Mouse (Mus musculus): ENCODE results near the gene Alpl. TPM values are rescaled to one million over a fixed set of nuclear protein-coding genes. Genes with fewer than 3 reads are reported as not detected.

The Alpl gene
- total RNA-seq, 2 experiments from 2014 or later, result 5.1 to 8.5 TPM

DNA sequence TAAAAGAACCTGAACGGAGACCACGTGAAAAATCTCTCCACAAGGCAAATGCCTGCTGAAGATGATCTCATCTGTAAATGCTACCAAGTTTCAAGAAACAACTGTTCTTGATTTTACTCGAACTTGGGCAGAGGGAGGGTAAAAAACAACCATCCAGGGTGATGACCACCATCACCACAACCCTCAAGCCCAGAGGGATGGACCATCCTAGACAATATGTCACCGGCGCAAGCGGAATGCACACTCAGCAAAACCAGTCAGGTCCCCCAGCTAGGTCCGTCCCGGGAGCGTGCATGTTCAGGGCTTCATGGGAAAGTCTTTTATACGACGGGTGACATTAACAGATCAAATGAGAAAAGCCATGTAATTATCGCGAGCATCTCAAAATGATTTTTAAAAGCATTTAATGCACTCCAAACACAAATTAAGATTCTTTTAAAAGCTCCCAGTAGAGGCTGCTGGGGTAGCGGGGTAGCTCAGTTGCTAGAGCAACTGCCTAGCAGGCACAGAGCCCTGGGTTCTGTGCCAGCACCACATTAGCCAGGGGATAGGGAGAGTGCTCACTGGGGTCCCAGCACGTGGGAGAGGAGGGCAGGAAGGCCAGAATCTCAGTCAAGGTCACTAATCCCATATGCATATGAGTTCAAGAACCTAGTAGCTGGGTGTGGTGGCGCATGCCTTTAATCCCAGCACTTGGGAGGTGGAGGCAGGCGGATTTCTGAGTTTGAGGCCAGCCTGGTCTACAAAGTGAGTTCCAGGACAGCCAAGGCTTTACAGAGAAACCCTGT is 17.6 kb downstream of the Alpl start:
- no peak for DNase-seq (ENCODE audit: extremely low spot score in 1 of 2, low spot score in 2 of 2)
- TF ChIP-seq CTCF (IDR thresholded peaks at IDR 0.05), result no peak
- Histone ChIP-seq H3K4me3 (no peak overlapping the region), H3K27ac (no peak overlapping the region)
- intact Hi-C loops (cut with DNase I), result no loop called here

DNA sequence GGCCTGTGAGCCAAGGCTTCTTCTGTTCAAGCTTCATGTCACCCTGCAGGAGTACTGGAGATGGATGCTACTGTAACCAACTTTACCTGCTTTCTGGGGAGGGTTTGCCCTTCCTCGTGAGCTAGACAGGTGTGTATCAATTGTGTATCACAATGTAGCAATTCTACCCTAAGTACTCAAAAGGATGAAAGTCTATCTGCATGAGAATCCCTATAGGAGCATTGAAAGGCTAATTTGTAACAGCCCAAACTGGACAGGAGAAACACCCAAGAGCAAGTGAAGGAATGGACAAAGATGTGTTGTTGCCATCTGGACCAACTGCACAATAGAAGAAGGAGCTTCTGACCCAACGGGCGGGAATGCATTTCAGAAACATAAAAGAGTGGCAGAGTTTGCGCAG is 18.3 kb downstream of the Alpl start:
- no peak for DNase-seq (ENCODE audit: extremely low spot score in 1 of 2, low spot score in 2 of 2)
- H3K4me3 ChIP-seq, result no peak overlapping the region
- intact Hi-C loops (cut with DNase I), result no loop called here
- no peak for TF ChIP-seq CTCF (IDR thresholded peaks at IDR 0.05)
- H3K27ac ChIP-seq, result no peak overlapping the region

DNA sequence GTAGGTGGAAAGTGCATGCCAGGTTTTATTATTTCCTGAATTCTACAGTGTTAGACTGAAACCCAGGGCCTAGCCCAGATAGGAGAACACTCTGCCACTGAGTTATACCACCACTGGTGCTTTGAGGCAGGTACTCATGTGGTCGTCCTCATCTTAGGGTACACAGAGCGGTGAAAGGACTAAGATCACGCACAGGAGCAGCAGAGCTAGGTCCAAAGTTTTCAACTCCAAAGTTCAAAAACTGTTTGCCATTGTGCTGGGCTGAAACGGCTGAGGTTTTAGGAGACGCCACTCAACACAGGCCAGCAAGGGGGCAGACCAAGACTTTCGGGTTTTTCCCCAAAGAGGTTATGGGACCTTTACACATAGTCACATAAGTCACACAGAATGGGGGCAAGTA is 21.7 kb downstream of the Alpl start:
- no peak for DNase-seq (ENCODE audit: extremely low spot score in 1 of 2, low spot score in 2 of 2)
- Histone ChIP-seq H3K4me3 (no peak overlapping the region), H3K27ac (no peak overlapping the region)
- intact Hi-C loops (cut with DNase I), result no loop called here
- no peak for TF ChIP-seq CTCF (IDR thresholded peaks at IDR 0.05)

DNA sequence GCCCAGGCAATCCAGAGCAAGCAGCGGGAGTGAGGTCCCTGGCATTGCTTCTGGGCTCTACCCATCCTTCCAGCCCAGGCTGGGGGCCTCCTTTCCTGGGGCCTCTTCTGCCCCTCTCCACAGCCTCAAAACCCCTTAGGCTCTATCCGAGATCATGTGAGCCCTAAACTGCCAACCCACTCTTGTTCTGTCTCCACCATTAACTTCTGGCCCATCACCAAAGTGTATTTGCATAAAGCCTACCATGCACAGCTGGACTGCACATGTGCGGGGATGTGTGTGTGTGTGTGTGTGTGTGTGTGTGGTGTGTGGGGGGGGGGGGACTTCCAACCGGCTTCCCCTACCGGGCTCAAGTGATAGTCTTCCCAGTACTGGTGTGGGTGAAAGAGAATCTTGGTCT is 22.2 kb downstream of the Alpl start:
- Histone ChIP-seq H3K27ac (no peak overlapping the region), H3K4me3 (no peak overlapping the region)
- no peak for DNase-seq (ENCODE audit: extremely low spot score in 1 of 2, low spot score in 2 of 2)
- intact Hi-C loops (cut with DNase I), result no loop called here
- no peak for TF ChIP-seq CTCF (IDR thresholded peaks at IDR 0.05)

DNA sequence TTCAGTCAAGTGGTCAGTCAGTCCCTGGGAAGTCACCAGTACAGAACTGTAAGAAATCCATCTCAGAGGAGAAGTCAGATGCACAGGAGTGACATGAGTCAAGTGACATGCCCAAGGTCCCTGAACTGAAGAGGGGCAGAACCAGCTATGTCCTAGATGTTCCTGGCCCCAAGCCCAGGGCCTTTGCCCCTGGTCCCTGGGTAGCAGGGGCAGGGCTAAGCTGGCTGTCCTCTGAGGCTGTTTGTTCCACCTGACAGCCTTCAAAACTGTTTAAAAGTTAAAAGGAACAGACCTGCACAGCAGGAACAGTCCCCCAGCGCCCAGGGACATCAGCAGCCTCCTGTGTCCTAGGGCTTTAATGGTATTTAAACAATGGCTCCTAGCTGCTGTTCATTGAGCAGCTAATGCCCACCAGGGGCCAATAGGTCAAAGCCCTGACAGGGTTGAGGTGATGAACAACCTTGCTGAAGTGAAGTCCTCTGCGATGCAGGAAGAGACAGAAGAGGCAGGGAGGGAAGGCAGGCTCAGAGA is 22.8 kb downstream of the Alpl start:
- intact Hi-C loops (cut with DNase I), result no loop called here
- TF ChIP-seq CTCF (IDR thresholded peaks at IDR 0.05), result no peak
- Histone ChIP-seq H3K27ac (no peak overlapping the region), H3K4me3 (no peak overlapping the region)
- DNase-seq (ENCODE audit: extremely low spot score in 1 of 2, low spot score in 2 of 2), result no peak

DNA sequence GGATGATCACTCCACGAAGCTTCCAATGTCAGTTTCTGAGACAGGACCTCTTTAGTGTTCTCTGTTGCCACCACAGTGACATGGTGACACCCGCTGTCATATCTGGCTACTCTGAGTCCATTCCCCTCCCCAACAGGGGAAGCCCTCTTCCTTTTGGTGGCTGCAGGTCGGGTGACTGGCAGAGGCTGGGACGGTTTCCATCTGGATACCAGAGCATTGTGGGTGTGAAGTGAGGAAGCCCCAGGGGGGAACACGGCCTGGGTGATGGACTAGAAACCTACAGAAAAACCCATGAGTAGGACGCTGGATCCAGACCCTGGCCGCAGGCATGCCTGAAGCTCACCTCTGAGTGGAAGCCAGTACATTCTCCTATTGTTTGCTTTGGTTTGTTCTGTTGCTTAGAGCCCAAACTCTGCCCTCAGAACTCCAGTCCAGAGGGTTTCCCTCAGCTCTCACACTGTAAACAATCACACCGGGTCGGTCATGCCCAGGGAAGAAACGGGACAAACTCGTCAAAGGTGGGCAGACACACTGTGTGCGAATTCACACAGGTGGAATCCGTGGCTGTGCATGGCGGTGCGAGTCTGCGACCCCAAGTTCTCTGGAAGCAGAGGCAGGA is 23.6 kb downstream of the Alpl start:
- no peak for DNase-seq (ENCODE audit: extremely low spot score in 1 of 2, low spot score in 2 of 2)
- no peak overlapping the region for H3K27ac ChIP-seq
- intact Hi-C loops (cut with DNase I), result no loop called here
- no peak overlapping the region for H3K4me3 ChIP-seq
- TF ChIP-seq CTCF (IDR thresholded peaks at IDR 0.05), result no peak

DNA sequence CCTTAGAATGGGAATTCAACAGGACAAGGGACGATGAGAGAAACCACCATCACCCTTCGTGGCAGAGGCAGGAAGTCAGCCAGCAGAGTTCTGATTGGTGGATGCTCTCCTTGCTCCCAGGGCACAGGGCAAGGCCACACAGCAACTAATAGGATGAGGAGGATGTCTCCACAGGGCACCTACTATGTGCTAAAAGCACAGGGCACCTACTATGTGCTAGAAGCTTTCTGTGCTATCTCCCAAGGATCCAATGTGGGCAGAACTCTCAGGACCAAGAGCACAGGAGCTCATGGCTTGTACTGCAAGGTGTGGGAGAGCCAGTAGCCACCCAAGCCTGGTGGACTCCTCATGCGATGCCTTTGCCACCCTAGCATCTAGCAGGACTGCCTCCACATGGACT is 24.4 kb downstream of the Alpl start:
- intact Hi-C loops (cut with DNase I), result no loop called here
- no peak overlapping the region for H3K4me3 ChIP-seq
- no peak overlapping the region for H3K27ac ChIP-seq
- no peak for DNase-seq (ENCODE audit: extremely low spot score in 1 of 2, low spot score in 2 of 2)
- no peak for TF ChIP-seq CTCF (IDR thresholded peaks at IDR 0.05)

DNA sequence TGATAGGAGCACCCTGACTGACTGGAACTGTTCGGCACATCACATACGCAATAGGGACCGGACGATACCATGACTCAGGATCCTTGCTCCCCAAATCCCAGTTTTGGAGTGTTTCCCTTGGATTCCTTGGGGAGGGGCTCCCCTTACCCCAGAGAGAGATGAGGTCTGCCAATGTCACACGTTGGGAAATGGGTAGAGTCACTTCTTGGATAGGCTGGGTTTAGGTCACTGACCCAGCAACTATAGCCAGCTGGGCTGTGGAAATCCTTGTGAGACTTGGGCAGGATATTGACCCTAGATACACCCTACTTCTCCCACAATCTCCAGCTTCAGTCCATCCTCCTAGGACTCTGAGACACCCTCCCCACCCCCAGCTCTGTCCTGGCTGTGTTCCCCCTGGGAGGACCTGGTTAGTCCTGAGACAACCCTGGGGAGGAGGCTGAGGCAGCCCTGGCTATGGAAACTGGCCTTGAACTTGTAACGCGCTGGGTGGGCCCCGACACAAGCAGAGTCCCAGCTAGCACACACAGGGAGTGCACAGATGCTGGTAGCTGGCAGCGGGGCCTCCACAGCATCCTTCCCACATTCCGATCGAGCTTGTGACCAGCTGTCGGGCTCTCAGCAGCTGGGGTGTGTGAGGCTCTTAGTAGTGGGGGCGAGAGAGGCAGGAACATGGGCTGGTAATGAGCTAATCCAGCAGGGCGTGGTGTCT is 25.1 kb downstream of the Alpl start:
- Histone ChIP-seq H3K4me3 (no peak overlapping the region), H3K27ac (no peak overlapping the region)
- no peak for DNase-seq (ENCODE audit: extremely low spot score in 1 of 2, low spot score in 2 of 2)
- intact Hi-C loops (cut with DNase I), result no loop called here
- TF ChIP-seq CTCF (IDR thresholded peaks at IDR 0.05), result no peak

DNA sequence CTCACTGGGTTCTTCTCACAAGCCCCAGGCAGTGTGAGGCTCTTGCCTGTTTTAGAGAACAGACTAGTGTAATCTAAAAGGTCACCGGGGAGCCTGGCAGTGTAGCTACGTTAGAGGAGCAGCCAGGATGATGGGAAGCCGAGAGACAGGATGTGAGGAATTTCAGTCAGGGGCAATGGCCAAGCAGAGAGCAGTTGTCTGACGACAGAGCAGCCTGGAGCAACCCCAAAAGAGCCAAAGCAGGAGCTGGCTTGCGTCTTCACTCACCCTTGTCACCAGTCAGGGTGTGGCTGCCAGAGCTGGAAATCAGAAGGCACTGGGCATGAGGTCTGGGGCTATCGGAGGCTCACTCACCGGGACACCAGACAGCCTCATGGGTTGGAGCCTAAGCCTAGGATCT is 26.5 kb downstream of the Alpl start:
- intact Hi-C loops (cut with DNase I), result no loop called here
- Histone ChIP-seq H3K4me3 (no peak overlapping the region), H3K27ac (no peak overlapping the region)
- no peak for DNase-seq (ENCODE audit: extremely low spot score in 1 of 2, low spot score in 2 of 2)
- no peak for TF ChIP-seq CTCF (IDR thresholded peaks at IDR 0.05)

DNA sequence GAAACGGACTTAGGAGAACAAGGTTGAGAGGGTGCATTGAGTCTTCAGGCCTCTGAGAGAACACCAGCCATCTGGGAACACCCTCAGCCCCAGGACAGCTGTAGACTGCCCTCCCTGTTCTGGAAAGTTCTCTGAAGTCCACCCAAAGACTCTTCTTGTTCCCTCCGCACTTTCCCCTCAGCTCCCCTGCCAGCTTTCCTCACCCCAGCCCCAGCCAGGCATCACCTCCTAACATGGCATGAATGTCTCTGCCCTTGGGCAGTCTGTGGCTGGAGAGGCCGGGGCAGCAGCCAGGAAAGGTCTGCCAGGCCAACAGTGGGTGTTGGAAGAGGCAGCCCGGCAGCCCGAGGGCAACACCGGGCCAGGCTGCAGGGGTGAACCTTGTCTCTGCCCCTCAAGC is 27.4 kb downstream of the Alpl start:
- intact Hi-C loops (cut with DNase I), result no loop called here
- no peak for TF ChIP-seq CTCF (IDR thresholded peaks at IDR 0.05)
- Histone ChIP-seq H3K4me3 (no peak overlapping the region), H3K27ac (no peak overlapping the region)
- DNase-seq (ENCODE audit: extremely low spot score in 1 of 2, low spot score in 2 of 2), result no peak

DNA sequence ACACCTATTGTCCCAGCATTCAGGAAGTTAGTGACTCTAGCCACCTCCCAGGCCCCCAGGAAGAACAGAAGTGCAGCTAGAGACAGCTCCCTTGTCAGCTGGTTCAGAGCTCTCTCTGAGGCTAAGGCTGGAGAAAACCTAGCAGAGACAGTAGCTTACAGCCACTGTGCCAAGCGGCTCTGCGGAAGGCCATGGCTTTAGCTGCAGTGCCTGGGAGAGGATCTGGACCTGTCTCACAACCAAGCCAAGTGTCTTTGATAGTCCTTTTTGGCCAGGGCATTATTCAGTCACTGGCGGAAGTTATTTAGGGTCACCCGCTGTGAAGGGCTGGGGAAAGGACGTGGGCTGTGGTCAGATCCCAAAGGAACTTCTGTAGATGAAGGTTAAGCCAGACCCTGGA is 27.8 kb downstream of the Alpl start:
- Histone ChIP-seq H3K4me3 (no peak overlapping the region), H3K27ac (no peak overlapping the region)
- no peak for TF ChIP-seq CTCF (IDR thresholded peaks at IDR 0.05)
- intact Hi-C loops (cut with DNase I), result no loop called here
- DNase-seq (ENCODE audit: extremely low spot score in 1 of 2, low spot score in 2 of 2), result no peak

DNA sequence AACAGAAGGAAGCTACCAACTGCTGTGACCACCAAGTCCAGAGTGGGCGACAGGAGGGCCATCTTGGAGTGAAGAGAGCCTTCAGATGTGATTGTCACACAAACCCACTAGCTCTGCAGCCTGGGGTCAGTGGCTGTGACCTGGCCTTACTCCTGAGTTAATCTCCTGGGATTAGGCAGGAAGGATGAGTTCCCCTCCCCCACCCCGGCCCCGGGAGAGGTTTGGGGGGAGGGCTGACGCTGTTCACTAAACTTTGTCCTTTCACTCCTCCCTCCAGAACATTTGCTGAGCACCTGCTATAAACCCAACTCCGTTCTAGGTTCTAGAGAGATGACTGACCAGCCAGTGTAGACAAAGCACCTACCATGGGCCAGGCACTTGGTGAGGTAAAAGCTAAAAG is 29.8 kb downstream of the Alpl start:
- H3K27ac ChIP-seq, result no peak overlapping the region
- no peak for TF ChIP-seq CTCF (IDR thresholded peaks at IDR 0.05)
- intact Hi-C loops (cut with DNase I), result no loop called here
- DNase-seq (ENCODE audit: extremely low spot score in 1 of 2, low spot score in 2 of 2), result no peak
- H3K4me3 ChIP-seq, result no peak overlapping the region

All from left cerebral cortex, adult 2 months (tissue).